Mouse (Mus musculus) embryonic facial prominence, embryonic 14.5 days (tissue): ENCODE data around the gene Uspl1. TPM values are rescaled to one million over a fixed set of nuclear protein-coding genes. Genes with fewer than 3 reads are reported as not detected.

Experiments
- ATAC-seq: fragments of 200-750 bp; cut with Nextera tagmentation; 2 replicates; pipeline ENCODE4 v1.8.0; 2017; ENCODE audit warnings: low read depth, moderate number of reproducible peaks, moderate TSS enrichment
- DNase-seq: peaks from one replicate; pipeline ENCODE4 v3.0.0-alpha.2; 2015; ENCODE audit warnings: low spot score
- H3K27ac ChIP-seq: fragments of 300-500 bp; sonication (generic); replicated peaks from 2 replicates; pipeline ENCODE4 v1.5.1; 2014; ENCODE audit warnings: low read depth, mild to moderate bottlenecking, low read length, moderate library complexity
- H3K27me3 ChIP-seq: fragments of 300-500 bp; sonication (generic); replicated peaks from 2 replicates; pipeline ENCODE4 v1.6.1; 2014; ENCODE audit warnings: low read length; ENCODE audit not compliant: control insufficient read depth, insufficient read depth
- H3K36me3 ChIP-seq: fragments of 300-500 bp; sonication (generic); 2 replicates; pipeline ENCODE4 v1.6.1; 2014; ENCODE audit warnings: low read length, mixed read lengths; ENCODE audit not compliant: control insufficient read depth, insufficient read depth
- H3K4me1 ChIP-seq: fragments of 300-500 bp; sonication (generic); 2 replicates; pipeline ENCODE4 v1.6.1; 2014; ENCODE audit warnings: antibody characterized with exemption, low read length; ENCODE audit not compliant: control insufficient read depth, insufficient read depth
- H3K4me2 ChIP-seq: fragments of 300-500 bp; sonication (generic); 2 replicates; pipeline ENCODE4 v1.6.1; 2014; ENCODE audit warnings: low read depth, mild to moderate bottlenecking, low read length, moderate library complexity, mixed read lengths
- H3K4me3 ChIP-seq: fragments of 300-500 bp; sonication (generic); 2 replicates; pipeline ENCODE4 v1.5.1; 2014; ENCODE audit warnings: low read depth, mild to moderate bottlenecking, low read length
- H3K9ac ChIP-seq: fragments of 300-500 bp; sonication (generic); 2 replicates; pipeline ENCODE4 v1.6.1; 2014; ENCODE audit warnings: low read depth, mild to moderate bottlenecking, low read length, moderate library complexity, mixed read lengths
- H3K9me3 ChIP-seq: fragments of 300-500 bp; sonication (generic); 2 replicates; pipeline ENCODE4 v1.6.1; 2016; ENCODE audit warnings: low read length; ENCODE audit not compliant: control insufficient read depth
- WGBS: fragments of 180-500 bp; shearing (Covaris S2); extraction: QIAGEN DNeasy Blood & Tissue Kit; methylation state at CpG from one replicate; pipeline ENCODE4 v1.1.7; 2014; 5-methylcytosine and 5-hydroxymethylcytosine counted together
- polyA plus RNA-seq: library from polyadenylated mRNA; unstranded; fragments of >200 nt; fragmentation: Nextera tagmentation; extraction: Ambion mirVana; gene quantifications from 2 replicates; pipeline ENCODE4 v1.2.1, GENCODE M21; 2014

The Uspl1 gene
- polyA plus RNA-seq, 1 experiment from 2014 or later, result 41.5 TPM

GRCm38 (mm10) chr5:149245965-149246470 lies 61.9 kb downstream of the Uspl1 start:
- no peaks in the 10 kb centered on the region for H3K36me3 ChIP-seq
- ATAC-seq (peak; percentile 67), DNase-seq (peak; percentile 71)
- H3K4me3 ChIP-seq, result peak overlapping the region; percentile 25
- no peaks in the 10 kb centered on the region for H3K27me3 ChIP-seq
- WGBS, result 9% methylated on average over 13 of the region's 16 CpGs
- H3K4me2 ChIP-seq, result peak overlapping the region; percentile 56
- H3K9ac ChIP-seq, result peak overlapping the region; percentile 40
- H3K4me1 ChIP-seq, result peaks cover 5% of the 10 kb centered on the region; the same call in 1 of the 2 replicates
- 0 out of 2 replicates have a peak, but pooled peaks cover 6% of the 10 kb centered on the region for H3K9me3 ChIP-seq
- peak overlapping the region; percentile 42 for H3K27ac ChIP-seq

DNA sequence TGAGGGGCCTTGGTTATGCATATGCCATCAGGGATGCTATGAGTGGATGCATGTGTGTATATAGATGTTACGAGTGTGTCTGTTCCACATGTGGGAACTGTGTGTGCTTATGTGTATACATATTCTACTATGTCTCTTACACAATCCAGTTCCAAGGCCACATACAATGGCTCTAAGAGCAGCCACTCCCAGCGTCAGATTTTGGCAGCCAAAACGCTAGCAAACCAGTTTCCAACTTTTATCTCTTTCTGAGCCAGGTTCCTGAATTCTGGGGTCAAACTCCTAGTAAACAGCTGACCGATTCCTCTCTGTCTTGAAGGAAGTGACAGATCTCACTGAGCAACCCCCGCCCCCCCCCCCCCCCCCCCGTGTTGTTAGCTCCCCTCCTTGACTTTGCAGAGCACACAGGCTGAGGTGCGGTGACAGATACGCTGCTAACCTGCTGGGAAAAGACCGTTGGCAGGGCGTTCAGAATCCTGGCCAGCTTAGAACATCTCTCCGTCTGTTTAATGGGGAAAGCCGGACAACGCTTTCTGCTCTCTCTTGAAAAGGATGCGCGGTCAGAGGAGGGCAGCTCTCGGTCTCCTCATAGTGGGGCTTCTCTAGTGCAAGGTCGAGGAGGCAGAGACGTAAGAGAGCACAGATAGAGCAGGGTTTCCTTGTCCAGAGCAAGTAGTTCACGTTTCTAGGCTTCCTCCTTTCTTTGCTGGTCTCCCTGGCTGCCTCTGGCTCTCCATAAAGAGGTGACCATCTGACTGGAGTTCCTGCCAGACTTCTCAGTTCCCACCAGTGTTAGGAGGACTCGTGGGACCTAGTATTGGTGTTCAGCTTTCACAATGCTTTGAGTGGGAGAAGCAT lies 63.1 kb downstream of the Uspl1 start:
- peak; percentile 25 for DNase-seq
- 52% methylated on average over 18 of the region's 20 CpGs for WGBS
- peaks cover 5% of the 10 kb centered on the region; the same call in 1 of the 2 replicates for H3K4me1 ChIP-seq

GRCm38 (mm10) chr5:149252303-149252702 lies 68.2 kb downstream of the Uspl1 start:
- no peak overlapping the region for H3K4me2 ChIP-seq
- ATAC-seq (no peak), DNase-seq (no peak)
- 81% methylated on average over 3 of the region's 3 CpGs for WGBS
- no peak overlapping the region for H3K4me3 ChIP-seq
- H3K4me1 ChIP-seq, result no peaks in the 10 kb centered on the region
- no peaks in the 10 kb centered on the region for H3K36me3 ChIP-seq
- H3K9me3 ChIP-seq, result no peaks in the 10 kb centered on the region
- H3K27ac ChIP-seq, result no peak overlapping the region
- H3K9ac ChIP-seq, result no peak overlapping the region
- no peaks in the 10 kb centered on the region for H3K27me3 ChIP-seq

More for the DNA sequence above, 63.1 kb downstream of the Uspl1 start:
- no peaks in the 10 kb centered on the region for H3K36me3 ChIP-seq
- no peak overlapping the region for H3K9ac ChIP-seq
- H3K9me3 ChIP-seq, result 0 out of 2 replicates have a peak, but pooled peaks cover 4% of the 10 kb centered on the region
- H3K27ac ChIP-seq, result peak overlapping the region; percentile 33; the same call in 1 of the 2 replicates
- no peak overlapping the region for H3K4me3 ChIP-seq
- H3K27me3 ChIP-seq, result no peaks in the 10 kb centered on the region
- no peak overlapping the region for H3K4me2 ChIP-seq
- no peak for ATAC-seq

- WGBS, result 74% methylated on average over 2 of the region's 2 CpGs
- no peak for DNase-seq
These were observed 69.3 kb downstream of the Uspl1 start for GRCm38 (mm10) chr5:149253491-149253890.

DNA sequence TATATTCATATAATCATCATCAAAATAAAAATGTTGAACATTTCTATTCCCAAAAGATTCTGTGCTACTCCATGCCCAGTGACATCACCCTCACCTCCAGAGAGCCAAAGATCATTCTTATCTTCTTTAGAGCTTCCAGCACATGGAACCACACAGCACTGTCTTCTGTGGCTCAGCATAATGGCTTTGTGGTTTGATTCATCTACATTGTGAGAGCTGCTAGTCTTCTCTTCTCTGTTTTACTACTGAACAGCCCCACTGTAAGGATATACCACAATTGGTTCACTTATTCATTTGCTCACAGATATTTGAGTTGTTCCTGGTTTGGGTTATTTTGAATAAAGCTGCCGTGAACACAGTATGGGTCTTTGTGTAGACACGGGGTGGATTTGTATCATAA lies 71.4 kb downstream of the Uspl1 start:
- Histone ChIP-seq H3K36me3 (no peaks in the 10 kb centered on the region), H3K4me2 (no peak overlapping the region), H3K27ac (no peak overlapping the region), H3K9me3 (no peaks in the 10 kb centered on the region), H3K9ac (no peak overlapping the region), H3K27me3 (no peaks in the 10 kb centered on the region), H3K4me3 (no peak overlapping the region), H3K4me1 (no peaks in the 10 kb centered on the region)
- no peak for ATAC-seq
- no peak for DNase-seq
- WGBS, result 84% methylated on average over 2 of the region's 2 CpGs

More at GRCm38 (mm10) chr5:149253491-149253890, 69.3 kb downstream of the Uspl1 start:
- no peak overlapping the region for H3K9ac ChIP-seq
- H3K4me1 ChIP-seq, result no peaks in the 10 kb centered on the region
- H3K27me3 ChIP-seq, result no peaks in the 10 kb centered on the region
- H3K4me3 ChIP-seq, result no peak overlapping the region
- H3K36me3 ChIP-seq, result no peaks in the 10 kb centered on the region
- H3K27ac ChIP-seq, result no peak overlapping the region
- no peak for ATAC-seq
- H3K9me3 ChIP-seq, result no peaks in the 10 kb centered on the region
- no peak overlapping the region for H3K4me2 ChIP-seq

GRCm38 (mm10) chr5:149257518-149258281 lies 73.5 kb downstream of the Uspl1 start:
- Histone ChIP-seq H3K4me2 (no peak overlapping the region), H3K9me3 (0 out of 2 replicates have a peak, but pooled peaks cover 3% of the 10 kb centered on the region), H3K4me3 (no peak overlapping the region), H3K27me3 (no peaks in the 10 kb centered on the region), H3K36me3 (no peaks in the 10 kb centered on the region), H3K9ac (no peak overlapping the region), H3K27ac (no peak overlapping the region), H3K4me1 (no peaks in the 10 kb centered on the region)
- DNase-seq (peak; percentile 51), ATAC-seq (peak; percentile 41; the same call in 1 of the 2 replicates)
- WGBS, result 64% methylated on average over 14 of the region's 14 CpGs

GRCm38 (mm10) chr5:149259093-149259492 lies 74.9 kb downstream of the Uspl1 start:
- ATAC-seq, result peak; percentile 82
- Histone ChIP-seq H3K9ac (peak overlapping the region; percentile 40; the same call in 1 of the 2 replicates), H3K4me3 (no peak overlapping the region)

GRCm38 (mm10) chr5:149261449-149261848 lies 77.3 kb downstream of the Uspl1 start:
- no peaks in the 10 kb centered on the region for H3K36me3 ChIP-seq
- H3K4me2 ChIP-seq, result no peak overlapping the region
- no peak overlapping the region for H3K27ac ChIP-seq
- H3K9me3 ChIP-seq, result 0 out of 2 replicates have a peak, but pooled peaks cover 3% of the 10 kb centered on the region
- DNase-seq (no peak), ATAC-seq (no peak)
- no peaks in the 10 kb centered on the region for H3K27me3 ChIP-seq
- 86% methylated on average over 7 of the region's 7 CpGs for WGBS
- H3K9ac ChIP-seq, result no peak overlapping the region
- H3K4me3 ChIP-seq, result no peak overlapping the region
- no peaks in the 10 kb centered on the region for H3K4me1 ChIP-seq

More at GRCm38 (mm10) chr5:149259093-149259492, 74.9 kb downstream of the Uspl1 start:
- H3K4me2 ChIP-seq, result peak overlapping the region; percentile 38
- 0 out of 2 replicates have a peak, but pooled peaks cover 3% of the 10 kb centered on the region for H3K9me3 ChIP-seq
- H3K36me3 ChIP-seq, result no peaks in the 10 kb centered on the region
- no peaks in the 10 kb centered on the region for H3K4me1 ChIP-seq
- DNase-seq, result peak; percentile 79
- H3K27me3 ChIP-seq, result no peaks in the 10 kb centered on the region
- H3K27ac ChIP-seq, result no peak overlapping the region; the same call in 1 of the 2 replicates
- WGBS, result 32% methylated on average over 16 of the region's 16 CpGs
